Mouse (Mus musculus): ENCODE results near the gene Dnajc5.

The Dnajc5 gene

DNA sequence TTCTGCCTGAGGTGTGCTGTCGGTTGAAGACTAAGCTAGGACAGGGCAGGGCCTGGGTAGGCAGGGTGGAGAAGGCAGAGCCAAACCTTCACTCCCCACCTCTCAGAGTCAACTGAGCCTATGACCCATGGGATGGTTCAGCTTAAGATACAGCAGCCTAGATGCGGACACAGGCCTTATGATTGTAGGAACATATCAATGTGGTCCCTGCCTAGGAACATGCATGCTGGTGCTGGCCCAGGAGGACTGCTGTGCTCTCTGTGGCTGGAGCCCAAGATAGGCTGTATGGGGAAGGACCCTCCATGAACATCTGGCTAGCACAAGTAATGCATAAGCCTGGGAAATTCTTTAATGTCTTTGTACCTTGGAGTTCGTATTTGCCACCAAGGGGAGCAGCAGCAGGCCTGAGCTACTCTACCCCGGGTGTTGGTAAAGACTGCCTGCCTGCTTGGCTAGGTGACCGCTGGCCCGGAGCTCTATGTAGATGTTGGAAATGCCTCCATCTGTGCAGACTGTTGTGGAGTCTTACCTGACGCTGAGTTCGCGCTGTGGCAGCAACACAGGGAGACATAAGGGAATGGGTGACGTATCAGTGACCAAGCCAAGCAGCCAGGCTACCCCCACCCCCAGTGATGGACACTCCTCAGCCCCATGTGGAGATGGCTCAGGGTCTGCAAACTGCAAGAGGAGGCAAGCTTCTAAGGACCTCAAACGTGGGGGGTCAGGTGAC is 51.8 kb downstream of the Dnajc5 start:
- in situ Hi-C loops (cut with MboI, MseI) = no loop called here

DNA sequence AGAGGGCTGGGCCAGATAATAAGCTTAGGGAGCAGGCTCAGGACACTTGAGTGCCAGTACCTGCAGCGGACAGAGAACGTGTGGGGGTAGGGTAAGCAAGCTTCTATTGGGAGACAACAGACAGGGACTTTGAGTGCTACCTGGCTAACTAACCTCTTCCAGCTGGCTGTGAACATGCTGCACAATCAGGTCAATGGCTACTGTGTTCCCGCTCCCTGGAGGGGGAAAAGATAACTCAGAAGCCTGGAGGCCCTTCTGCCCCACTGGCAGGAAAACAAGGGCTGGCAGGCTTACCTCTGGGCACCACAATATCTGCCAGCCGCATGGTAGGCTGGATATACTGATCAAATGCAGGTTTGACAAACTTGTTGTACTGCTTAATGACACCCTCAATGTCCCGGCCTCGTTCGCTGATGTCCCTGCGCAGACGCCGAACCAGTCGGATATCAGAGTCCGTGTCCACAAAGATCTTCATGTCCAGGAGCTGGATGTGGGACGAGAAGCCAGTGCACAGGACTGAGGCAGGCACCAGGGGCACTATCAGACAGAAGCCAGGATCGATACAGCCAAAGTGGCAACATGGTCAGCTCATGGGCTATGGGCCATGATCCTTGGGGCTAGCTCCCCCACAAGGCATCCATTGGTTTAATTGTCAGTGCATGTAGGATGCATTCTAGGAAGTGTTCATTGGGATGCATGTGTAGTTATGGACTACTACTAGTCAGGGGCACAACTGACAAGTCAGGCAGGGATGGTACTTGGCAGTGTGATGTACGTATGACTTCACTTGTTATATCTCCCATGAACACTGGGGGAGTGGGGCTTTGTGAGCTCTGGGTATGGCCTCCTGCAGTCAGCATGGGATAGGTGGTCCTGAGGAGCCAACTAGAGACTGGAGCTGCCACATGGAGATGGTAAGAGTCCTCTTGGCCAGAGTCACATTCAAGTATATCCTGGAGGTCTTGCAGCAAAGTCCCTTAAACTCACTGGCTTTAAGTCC is 52.9 kb downstream of the Dnajc5 start:
- in situ Hi-C loops (cut with MboI, MseI) = no loop called here

DNA sequence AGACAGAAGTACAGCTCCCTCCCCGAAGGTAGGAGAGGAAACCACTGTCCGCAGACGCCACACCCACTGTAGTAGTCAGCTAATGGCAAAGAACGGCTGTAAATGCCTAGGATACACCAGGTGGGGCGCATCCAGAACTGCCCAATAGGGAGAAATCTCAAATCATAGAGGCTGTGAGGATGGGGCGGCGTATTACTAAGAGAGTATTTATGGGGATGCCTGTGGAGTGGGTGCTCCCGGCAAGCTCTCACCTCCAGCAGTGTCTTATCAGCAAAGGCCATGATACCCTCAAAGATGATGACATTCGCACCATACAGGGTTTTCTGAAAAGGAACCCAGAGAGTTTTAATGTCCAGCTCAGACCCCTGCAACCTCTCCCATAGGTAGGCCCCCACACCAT is 53.7 kb downstream of the Dnajc5 start:
- in situ Hi-C loops (cut with MboI, MseI) = no loop called here

DNA sequence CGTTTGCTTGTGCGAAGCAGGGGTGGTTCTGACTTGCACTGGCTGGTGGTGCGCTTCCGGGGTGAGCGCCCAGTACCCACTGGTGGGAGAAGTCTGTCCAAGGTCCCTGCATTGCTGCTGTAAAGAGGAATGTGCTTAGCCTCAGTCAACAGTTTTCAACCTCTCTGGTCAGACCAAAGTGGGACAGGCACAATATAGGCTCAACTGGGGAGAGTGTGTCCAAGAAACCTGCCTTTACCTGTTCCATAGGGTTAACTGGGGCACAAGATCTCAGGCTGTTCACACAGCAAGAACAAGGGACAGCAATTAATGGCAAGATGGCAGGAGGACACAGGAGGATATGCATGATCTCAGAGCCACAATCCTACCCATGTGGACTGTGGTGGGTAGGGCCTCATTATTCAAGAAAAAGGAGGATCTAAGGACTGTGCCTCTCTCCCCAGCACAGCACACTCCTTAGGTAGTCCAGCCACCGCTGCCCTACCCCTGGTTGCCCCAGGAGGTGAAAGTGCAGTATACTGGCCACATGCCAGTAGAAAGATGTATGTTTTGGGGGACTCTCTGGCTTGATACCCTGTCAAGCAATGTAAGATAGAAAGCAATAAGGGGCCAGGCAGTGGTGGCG is 54.7 kb downstream of the Dnajc5 start:
- in situ Hi-C loops (cut with MboI, MseI) = loop anchor here (5.0 kb wide), 1 partner anchor 43 kb away; no protein-coding TSS in a partner anchor

DNA sequence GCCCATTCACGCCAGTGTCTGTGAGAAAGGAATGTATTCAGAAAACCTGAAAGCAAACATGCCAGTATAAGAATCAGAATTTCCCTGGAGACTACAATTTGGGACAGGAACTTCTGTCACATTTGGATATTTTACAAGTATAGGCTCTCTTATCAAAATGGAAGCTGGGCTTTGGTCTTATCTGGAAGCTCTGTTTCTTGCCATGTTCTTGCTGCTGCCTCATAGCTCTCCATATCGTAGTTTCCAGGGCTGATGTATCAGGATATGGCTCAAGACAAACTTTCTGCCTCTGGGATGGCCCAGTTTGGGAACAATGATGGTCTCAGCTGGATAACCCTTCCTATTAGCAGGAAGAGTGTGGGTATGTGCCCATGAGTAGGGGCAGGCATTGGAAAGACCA is 56.3 kb downstream of the Dnajc5 start:
- in situ Hi-C loops (cut with MboI, MseI) = loop anchor here (5.0 kb wide), 1 partner anchor 44 kb away; no protein-coding TSS in a partner anchor

DNA sequence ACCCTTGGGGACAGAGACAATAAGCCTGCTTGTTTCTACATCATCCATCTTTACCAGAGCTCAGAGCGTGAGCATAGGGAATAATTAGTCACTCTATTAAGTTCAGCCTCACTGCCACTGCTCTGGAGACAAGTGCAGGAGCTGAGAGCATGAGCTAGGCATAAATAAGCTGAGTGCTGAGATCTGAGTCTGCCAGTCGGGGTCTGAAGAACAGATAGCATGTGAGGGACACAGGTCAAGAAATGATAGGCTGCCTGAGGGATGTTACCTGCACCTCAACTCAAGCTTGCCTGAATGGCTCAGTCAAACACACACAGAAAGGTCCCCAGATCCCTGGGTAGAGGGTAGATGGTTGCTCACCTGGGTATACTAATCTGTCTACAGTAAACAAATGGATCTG is 56.8 kb downstream of the Dnajc5 start:
- in situ Hi-C loops (cut with MboI, MseI) = loop anchor here (5.0 kb wide), 1 partner anchor 45 kb away; no protein-coding TSS in a partner anchor

DNA sequence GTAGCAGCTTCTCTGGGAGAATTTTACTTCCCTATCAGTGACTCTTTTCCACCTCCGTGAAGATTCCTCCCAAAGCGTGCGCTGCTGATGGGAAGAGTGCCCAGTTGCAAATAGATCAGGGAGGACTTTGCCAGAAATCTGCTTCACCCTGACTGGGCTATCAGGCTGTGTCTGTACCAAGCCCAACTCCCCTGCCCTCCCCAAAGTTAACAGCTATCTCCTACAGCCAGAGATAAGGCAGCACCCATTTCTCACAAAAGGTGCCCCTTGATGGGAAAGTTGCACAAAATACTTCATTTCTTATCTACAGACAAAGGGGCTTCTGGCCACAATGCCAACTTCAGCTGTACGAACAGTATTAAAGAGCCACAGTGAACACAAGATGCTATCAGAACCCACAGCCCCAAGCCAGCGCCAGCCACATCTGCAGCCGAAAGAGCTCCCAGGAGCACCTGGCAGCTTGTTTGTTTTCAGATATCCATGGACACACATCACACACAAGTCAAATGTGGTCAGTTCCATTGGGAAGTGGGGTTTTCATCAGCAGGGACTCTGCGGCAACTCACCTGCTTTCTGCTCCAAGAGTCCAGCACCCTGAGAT is 57.8 kb downstream of the Dnajc5 start:
- in situ Hi-C loops (cut with MboI, MseI) = loop anchor here (5.0 kb wide), 1 partner anchor 46 kb away; no protein-coding TSS in a partner anchor

DNA sequence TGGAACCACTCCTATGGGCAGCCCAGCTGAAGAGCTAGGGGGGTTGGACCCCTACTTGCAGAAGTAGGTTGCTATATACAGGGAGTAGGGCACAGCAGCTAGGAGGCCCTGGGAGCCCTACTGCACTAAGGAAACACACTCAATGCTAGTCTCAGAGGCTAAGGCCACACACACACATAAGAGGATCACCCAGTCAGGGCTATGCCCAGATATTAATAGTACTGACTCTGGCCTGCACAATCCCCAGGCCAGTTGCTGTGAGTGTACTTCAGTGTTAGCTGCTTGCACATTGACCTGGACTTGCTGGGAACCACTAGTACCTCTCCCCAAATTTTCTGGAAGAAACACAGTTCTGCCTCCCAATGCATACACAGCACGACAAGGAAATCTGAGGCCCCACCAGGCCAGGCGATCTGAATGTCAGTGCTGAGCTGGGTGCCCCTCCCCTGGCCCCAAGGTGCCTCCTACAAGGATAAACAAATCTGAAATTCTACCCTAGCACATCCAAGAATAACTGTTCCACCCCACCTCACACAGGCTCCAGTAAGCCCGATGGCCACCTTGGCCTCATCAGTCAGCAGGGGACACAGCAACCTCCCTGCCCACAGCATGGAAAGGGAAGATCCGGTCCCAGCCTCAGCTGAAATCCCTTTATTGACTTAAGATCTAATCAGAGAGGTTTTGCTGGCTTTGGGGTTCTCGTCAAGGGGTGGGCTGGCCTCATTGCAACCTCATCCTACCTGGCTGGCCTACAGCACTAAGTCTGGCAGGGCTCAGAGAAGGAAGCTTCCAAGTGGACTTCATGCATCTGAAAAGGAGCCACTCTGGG is 58.7 kb downstream of the Dnajc5 start:
- in situ Hi-C loops (cut with MboI, MseI) = loop anchor here (5.0 kb wide), 1 partner anchor 47 kb away; no protein-coding TSS in a partner anchor

DNA sequence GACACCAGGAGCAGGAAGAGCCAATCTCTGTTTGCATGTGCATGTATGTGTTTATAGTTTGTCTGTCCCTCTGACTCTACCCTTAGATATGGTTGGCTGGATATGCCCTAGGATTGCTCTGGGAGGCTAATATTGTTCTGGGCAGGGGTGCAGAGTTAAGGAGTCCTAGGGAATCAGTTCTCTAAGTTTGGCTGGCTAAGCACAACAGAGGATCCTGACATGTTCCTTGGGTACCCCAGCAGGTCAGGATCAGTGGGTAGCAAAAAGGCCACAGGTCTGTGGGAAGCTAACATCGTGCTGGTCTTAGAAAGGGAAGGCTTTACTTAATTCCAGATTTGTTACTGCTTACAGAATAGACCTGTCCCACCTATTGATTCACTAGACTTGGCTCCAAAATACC is 59.4 kb downstream of the Dnajc5 start:
- in situ Hi-C loops (cut with MboI, MseI) = loop anchor here (5.0 kb wide), 1 partner anchor 47 kb away; no protein-coding TSS in a partner anchor

DNA sequence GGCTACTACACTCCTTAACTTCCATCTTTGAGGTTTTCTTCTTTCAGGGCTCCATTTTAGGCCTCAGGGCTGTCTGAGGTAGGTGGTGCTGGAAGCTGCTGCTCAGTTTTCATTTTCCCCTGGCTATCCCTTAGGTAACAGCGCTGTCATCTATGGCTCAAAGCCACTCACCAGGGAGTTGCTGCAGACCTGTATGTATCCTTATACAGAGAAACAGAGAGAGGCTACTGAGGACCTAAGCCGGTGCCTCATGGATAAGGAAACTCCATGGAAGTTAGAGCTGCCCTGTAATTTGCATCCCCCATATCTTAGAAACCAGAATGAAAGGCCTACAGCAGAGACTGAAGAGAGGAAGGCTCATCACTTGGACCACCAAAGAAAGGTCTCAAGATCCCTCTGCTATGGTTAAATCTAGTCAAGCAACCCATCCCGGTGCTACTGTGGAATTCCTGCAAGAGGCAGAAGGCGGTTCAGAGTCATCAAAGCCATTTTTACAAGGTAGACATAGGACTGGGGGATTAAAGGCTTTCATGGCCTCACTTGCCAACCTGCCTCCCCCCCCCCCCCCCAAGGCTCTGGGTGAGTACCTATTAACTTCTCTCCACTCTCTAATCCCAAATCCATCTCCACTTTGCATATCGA is 60.0 kb downstream of the Dnajc5 start:
- in situ Hi-C loops (cut with MboI, MseI) = no loop called here

DNA sequence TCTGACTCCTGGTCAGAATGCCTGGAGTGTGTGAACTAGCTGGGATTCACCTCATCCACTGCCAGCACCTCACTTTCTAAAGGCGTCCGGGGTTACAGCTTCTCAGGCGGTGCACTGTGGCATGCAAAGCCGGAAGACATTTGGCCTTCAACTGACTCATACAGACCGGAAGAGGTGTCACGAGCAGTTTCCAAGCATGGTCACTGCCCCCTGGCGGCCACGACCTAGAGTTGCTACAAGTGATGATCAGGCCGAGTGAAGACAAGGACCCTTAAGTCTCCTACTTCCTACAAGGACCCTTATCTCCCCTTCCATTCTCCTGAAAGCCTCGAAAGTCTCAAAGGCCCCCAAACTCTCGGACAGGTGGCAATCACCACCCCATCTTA is 60.7 kb downstream of the Dnajc5 start:
- in situ Hi-C loops (cut with MboI, MseI) = no loop called here

DNA sequence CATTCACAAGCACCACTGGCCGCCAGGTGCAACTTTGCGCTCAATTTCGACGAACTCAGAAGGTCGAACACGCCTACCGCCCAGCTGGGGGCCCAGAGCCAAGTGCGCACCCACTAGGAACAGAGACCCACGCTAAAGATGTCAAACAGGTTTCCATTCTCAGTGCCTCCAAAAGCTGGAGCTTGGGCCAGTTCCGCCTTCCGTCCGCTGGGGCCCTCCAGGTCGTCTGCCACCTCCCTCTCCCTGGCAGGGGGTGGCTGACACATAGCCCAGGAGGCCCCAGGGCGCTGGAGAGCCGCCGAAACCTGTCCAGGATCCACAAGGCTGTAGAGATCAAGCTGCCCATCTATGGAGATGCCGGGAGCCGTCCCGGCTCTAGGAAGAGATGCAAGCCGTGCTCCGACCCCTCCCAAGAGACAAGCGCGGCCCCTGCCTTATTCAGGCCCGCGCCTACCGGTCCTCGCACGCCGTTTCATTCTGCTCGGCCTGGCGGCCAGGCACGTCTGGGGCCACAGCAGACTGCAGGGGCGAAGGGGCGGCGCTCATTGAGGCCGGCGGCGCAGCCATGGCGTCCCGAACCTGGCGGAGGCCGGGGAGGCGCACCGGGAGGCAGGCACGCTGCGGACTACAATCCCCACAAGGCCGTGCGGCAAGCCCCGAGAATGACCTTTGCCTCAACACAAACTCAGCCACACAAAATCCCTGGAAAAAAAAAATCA is 61.3 kb downstream of the Dnajc5 start:
- in situ Hi-C loops (cut with MboI, MseI) = no loop called here

DNA sequence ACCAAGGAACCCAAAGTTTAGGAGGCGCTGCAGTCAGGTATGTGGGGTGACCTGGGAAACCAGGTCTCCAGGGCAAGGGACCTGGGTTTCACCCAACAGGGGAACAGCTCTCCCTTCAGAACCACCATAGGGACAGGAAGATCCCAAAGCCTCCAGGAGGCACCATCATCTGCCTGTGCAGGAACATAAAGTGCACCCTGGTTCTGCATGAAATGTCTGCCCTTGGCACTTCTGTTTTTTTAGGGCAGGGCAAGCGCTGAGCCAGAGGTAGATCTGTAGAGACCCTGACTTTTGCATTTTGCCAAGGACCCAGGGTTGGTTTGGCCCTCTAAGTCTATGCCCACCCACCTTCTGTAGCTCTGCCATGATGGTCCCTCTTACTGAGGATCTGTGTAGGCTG is 62.1 kb downstream of the Dnajc5 start:
- in situ Hi-C loops (cut with MboI, MseI) = no loop called here

DNA sequence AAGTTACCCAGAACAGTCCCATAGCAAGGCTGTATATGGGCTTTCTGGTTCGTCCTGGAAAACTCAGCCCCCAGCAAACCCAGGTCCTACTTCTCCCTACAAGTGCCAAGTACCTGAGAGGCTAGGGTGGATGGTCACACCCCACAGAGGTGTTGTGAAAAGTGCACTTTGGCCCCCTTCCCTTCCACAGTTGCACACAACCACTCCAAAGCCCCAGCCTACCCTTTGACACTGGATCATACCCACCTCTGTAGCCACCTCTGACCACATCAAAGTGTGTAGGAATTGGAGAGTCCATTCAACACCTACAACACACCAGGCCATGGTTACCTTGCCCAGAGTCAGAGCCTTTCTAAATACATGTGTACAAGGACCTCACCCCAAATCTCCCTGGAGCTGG is 62.7 kb downstream of the Dnajc5 start:
- in situ Hi-C loops (cut with MboI, MseI) = no loop called here

DNA sequence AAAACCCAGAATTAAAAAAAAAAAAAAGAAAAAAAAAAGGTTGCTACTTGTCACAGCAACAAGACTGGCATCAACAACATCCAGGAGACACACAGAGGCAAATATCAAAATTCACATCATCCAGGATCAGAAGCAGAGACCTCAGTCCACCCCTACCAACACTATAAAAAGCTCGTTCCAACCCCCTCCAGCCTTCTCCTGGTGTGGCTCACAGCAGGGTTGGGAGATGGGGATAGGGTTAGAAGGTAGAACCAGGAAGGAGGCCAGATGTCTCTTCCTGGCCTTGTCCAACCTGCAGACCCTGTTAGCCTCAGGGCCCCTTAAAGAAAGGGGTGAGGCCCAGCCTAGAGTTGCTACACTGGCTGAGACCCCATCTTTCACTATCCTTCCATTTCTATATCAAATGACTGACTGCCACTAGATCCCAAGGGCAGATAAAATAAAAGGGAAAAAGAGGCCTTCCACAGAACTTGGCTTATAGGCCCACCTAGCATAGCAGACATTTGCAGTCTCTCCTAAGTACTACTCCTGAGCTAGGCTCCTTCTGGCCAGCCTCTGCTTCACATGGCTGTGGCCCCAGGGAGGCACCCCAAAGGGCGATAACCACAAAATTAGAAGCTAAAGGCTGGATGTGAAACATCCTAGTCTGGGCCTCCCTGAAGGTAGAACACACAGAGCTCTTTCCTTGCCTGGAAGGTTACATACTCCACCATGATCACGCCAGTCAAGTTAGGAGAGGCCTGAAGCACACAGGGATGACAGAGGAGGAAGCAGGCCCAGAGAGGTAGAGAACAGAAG is 63.4 kb downstream of the Dnajc5 start:
- in situ Hi-C loops (cut with MboI, MseI) = no loop called here

DNA sequence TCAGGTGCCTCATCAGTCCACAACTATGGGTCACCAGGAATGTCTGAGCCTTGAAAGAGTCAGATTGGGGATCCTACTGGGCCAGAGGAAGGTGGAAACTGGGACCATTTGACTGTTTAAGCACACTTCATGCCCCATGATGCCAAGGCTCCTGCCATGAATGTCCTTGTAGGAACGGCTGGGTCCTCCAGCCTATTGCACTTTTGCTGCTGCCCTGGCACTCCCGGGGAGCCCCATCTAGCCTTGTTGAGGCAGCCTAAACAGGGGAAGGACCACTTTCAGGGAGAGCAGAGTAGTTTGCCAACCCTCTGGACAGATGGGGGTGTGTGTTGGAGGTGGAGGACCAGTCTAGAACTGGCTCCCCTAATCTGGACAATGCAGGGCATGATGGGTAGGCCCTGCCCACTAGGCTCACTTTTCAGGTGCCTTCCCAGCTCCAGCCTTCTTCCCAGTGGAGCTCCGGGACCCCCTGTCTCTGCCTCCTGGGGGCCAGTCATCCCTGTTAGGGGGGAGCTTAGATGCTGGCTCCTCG is 64.2 kb downstream of the Dnajc5 start, which contains the start of gene Uckl1:
Gene Uckl1 (minus strand): TSS at position 482 of the 532 bp plus-strand sequence.
- in situ Hi-C loops (cut with MboI, MseI) = no loop called here

DNA sequence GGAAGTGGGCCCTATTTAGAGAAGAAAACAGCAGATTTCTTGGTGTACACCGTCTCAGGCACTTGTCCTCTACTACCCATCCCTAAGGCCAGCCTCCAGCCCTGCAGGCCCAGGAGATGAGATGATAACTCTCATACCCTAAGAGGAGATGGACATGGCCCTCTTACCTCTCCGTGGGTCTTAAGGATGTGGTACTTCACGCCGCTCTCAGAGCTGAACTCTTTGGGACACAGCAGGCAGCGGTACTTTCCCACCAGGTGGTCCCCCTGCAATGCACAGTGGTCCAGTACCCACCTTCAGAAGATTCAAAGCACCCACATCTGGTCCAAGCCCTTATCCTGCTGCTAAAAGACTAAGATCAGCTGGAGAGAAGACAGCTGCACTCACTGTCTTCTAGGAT is 65.2 kb downstream of the Dnajc5 start:
- in situ Hi-C loops (cut with MboI, MseI) = no loop called here

DNA sequence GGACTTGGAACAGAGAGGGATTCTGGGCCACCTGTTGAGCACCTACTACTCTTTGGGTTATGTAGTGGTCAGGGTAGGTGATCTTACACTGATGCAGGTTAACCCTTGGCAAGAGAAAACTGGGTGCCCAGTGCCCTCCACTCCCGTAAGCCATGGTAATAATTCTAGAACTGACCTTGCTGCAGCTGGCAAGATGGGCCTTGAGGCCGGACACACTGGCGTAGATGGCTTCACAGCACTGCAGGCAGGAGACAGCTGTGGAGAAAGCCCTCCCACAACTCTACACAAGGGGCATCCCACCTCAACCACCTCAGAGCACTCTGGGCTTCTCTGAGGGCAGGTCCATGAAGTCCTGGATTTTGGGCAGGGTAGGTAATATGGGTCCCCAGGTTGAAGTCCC is 65.8 kb downstream of the Dnajc5 start:
- in situ Hi-C loops (cut with MboI, MseI) = no loop called here

Data from regulatory T cell (primary cell).